Mouse (Mus musculus): ENCODE measurements at regions not wholly inside any gene's neighbourhood (a gene's known extent, or its start where the extent isn't known, plus 50 kb on each side); places are given as distances from the start of the nearest gene placed in this dataset.

DNA sequence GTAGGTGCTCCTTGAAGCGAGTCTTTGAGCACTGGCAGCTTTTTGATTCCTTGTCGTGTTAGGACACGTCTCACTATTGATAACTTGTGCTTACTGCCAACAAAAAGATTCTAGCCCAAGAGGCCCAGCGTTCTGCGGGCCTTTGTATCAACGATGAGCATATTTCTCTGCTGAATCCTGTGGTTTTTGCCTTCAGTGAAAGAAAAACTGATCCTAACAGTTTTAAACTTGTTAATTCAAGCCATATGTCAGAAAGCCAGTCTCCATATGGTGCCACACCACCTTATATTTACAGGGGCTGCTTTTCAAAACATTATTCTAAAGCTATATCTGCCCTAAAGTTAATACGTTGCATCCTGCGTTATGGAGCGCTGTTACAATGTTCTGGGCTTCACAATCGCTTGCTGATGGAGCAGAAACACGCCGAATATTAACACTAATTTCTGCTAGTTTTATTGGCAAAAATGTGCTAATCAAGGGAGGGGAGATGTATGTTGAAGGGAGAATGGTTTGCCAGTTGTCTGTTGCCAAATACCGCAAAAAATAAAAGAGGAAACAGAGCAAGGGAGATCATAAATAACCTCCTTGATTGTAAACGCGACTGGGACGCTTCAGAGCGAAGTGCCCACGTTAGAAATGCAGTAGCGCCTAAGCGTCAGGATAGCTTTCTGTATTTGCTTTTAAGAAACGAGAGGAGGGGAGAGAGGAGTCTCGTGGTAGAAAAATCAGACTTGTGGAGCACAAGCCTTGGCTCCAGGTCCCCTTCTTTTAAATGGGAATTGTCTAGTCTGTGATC, 229.9 kb downstream of the Tmem182 start:
- TF ChIP-seq CEBPB (IDR thresholded peaks at IDR 0.05; ENCODE audit: low read depth): no peak
- TF ChIP-seq FOSL1 (IDR thresholded peaks at IDR 0.05; ENCODE audit: insufficient read depth, low read length, poor library complexity, severe bottlenecking): no peak
- no peak for TF ChIP-seq USF1 (IDR thresholded peaks at IDR 0.05; ENCODE audit: low read depth)
- no peak for TF ChIP-seq MAX (IDR thresholded peaks at IDR 0.05)
- TF ChIP-seq CTCF (IDR thresholded peaks at IDR 0.05; ENCODE audit: control insufficient read depth, insufficient read depth, insufficient read length): no peak
- TF ChIP-seq MYOD1 (IDR thresholded peaks at IDR 0.05; ENCODE audit: control insufficient read depth, insufficient read length, low read depth): no peak
- no peak for TF ChIP-seq MYOG (IDR thresholded peaks at IDR 0.05; ENCODE audit: control insufficient read depth, extremely low read depth, insufficient read length)
- no peak overlapping the region for H3ac ChIP-seq (ENCODE audit: control insufficient read depth, insufficient read length, low read depth)
- no peaks in the 10 kb centered on the region for H3K27me3 ChIP-seq (ENCODE audit: control insufficient read depth, insufficient read depth, insufficient read length)
- H3K79me3 ChIP-seq (ENCODE audit: low read depth): no peaks in the 10 kb centered on the region
- no peaks in the 10 kb centered on the region for H3K79me2 ChIP-seq (ENCODE audit: control insufficient read depth, insufficient read depth)
- H3K36me3 ChIP-seq (ENCODE audit: control insufficient read depth, insufficient read depth): no peaks in the 10 kb centered on the region
- H3K4me3 ChIP-seq (ENCODE audit: insufficient read depth, poor library complexity, severe bottlenecking): no peak overlapping the region

DNA sequence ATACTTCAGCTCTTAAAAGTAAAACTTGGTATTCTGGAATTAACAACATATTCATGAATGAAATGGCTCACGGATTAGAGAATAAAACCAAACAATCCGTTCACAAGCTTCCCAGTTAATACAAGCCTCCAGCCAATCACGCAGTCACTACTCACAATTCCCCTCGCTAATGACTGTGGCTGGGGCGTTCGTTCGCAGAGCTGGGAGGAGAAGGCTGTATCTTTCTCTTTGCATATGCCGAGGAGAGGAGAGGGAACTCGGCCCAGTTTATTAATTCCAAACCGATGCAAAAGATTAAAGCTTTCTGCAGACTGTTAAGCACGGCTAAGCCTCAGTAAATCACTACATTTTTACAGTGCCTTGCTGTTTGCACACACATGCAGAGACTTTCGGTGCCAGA, 231.5 kb downstream of the Tmem182 start:
- H3K79me3 ChIP-seq (ENCODE audit: low read depth): no peaks in the 10 kb centered on the region
- no peak overlapping the region for H3K4me3 ChIP-seq (ENCODE audit: insufficient read depth, poor library complexity, severe bottlenecking)
- no peaks in the 10 kb centered on the region for H3K27me3 ChIP-seq (ENCODE audit: control insufficient read depth, insufficient read depth, insufficient read length)
- no peaks in the 10 kb centered on the region for H3K79me2 ChIP-seq (ENCODE audit: control insufficient read depth, insufficient read depth)
- H3ac ChIP-seq (ENCODE audit: control insufficient read depth, insufficient read length, low read depth): no peak overlapping the region
- TF ChIP-seq USF1 (IDR thresholded peaks at IDR 0.05; ENCODE audit: low read depth): no peak
- no peak for TF ChIP-seq MAX (IDR thresholded peaks at IDR 0.05)
- no peak for TF ChIP-seq MYOG (IDR thresholded peaks at IDR 0.05; ENCODE audit: control insufficient read depth, extremely low read depth, insufficient read length)
- no peaks in the 10 kb centered on the region for H3K36me3 ChIP-seq (ENCODE audit: control insufficient read depth, insufficient read depth)

DNA sequence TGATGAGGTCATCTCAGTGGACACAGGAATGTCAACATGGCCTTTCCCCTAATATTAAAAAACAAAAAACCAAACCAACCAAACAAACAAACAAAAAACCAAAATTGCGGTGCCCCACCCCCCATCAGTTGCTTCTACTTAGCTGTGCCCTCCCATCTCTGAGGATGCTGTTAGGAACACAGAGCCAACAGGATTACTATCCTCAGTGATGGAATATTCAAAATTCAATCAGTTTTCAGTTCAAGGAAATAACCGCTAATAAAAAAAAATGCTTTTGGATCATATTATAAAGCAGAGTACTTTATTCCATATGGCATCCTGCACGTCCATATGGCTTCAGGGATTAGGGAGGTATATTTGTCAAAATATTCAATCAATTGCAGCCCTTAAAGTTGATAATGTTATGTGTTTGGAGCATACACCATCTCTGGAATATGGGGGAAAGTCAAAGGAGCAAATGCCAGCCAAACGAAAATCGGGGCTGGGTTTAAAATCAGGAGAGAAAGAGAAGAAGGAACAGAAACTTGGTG, 249.1 kb downstream of the Tmem182 start:
- no peak overlapping the region for H3K4me3 ChIP-seq (ENCODE audit: insufficient read depth, poor library complexity, severe bottlenecking)
- H3K79me3 ChIP-seq (ENCODE audit: low read depth): no peaks in the 10 kb centered on the region
- no peaks in the 10 kb centered on the region for H3K36me3 ChIP-seq (ENCODE audit: control insufficient read depth, insufficient read depth)
- H3ac ChIP-seq (ENCODE audit: control insufficient read depth, insufficient read length, low read depth): no peak overlapping the region
- TF ChIP-seq MYOG (IDR thresholded peaks at IDR 0.05; ENCODE audit: control insufficient read depth, extremely low read depth, insufficient read length) (no peak), CEBPB (IDR thresholded peaks at IDR 0.05; ENCODE audit: low read depth) (no peak), USF1 (IDR thresholded peaks at IDR 0.05; ENCODE audit: low read depth) (no peak), MAX (IDR thresholded peaks at IDR 0.05) (no peak), CTCF (IDR thresholded peaks at IDR 0.05; ENCODE audit: control insufficient read depth, insufficient read depth, insufficient read length) (no peak), MYOD1 (IDR thresholded peaks at IDR 0.05; ENCODE audit: control insufficient read depth, insufficient read length, low read depth) (no peak)
- H3K79me2 ChIP-seq (ENCODE audit: control insufficient read depth, insufficient read depth): no peaks in the 10 kb centered on the region
- H3K27me3 ChIP-seq (ENCODE audit: control insufficient read depth, insufficient read depth, insufficient read length): no peaks in the 10 kb centered on the region

DNA sequence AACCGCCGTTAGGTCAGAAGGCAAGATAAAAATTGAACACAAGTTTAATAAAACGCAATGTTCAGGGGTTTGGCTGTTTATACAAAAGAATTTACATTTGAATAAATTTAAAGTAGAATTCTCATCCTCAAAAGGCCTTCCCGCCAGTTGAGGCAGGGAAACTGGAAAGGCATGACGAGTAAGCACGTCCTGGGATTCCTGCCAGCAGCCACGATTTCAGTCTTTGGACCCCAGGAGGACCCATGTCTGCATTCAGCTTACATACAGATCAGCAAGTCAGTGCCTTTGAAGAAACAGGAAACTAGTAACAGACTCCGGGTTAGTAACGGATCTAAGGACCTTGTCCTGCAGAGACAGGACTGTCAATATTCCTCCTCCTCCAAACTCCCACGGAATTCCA, 250.4 kb downstream of the Tmem182 start:
- no peak overlapping the region for H3K4me3 ChIP-seq (ENCODE audit: insufficient read depth, poor library complexity, severe bottlenecking)
- H3K36me3 ChIP-seq (ENCODE audit: control insufficient read depth, insufficient read depth): no peaks in the 10 kb centered on the region
- no peaks in the 10 kb centered on the region for H3K27me3 ChIP-seq (ENCODE audit: control insufficient read depth, insufficient read depth, insufficient read length)
- H3K79me3 ChIP-seq (ENCODE audit: low read depth): no peaks in the 10 kb centered on the region
- no peaks in the 10 kb centered on the region for H3K79me2 ChIP-seq (ENCODE audit: control insufficient read depth, insufficient read depth)
- H3ac ChIP-seq (ENCODE audit: control insufficient read depth, insufficient read length, low read depth): no peak overlapping the region
- TF ChIP-seq CTCF (IDR thresholded peaks at IDR 0.05; ENCODE audit: control insufficient read depth, insufficient read depth, insufficient read length) (no peak), MYOG (IDR thresholded peaks at IDR 0.05; ENCODE audit: control insufficient read depth, extremely low read depth, insufficient read length) (no peak), FOSL1 (IDR thresholded peaks at IDR 0.05; ENCODE audit: insufficient read depth, low read length, poor library complexity, severe bottlenecking) (no peak), MAX (IDR thresholded peaks at IDR 0.05) (no peak), CEBPB (IDR thresholded peaks at IDR 0.05; ENCODE audit: low read depth) (no peak), USF1 (IDR thresholded peaks at IDR 0.05; ENCODE audit: low read depth) (no peak), MYOD1 (IDR thresholded peaks at IDR 0.05; ENCODE audit: control insufficient read depth, insufficient read length, low read depth) (no peak)

DNA sequence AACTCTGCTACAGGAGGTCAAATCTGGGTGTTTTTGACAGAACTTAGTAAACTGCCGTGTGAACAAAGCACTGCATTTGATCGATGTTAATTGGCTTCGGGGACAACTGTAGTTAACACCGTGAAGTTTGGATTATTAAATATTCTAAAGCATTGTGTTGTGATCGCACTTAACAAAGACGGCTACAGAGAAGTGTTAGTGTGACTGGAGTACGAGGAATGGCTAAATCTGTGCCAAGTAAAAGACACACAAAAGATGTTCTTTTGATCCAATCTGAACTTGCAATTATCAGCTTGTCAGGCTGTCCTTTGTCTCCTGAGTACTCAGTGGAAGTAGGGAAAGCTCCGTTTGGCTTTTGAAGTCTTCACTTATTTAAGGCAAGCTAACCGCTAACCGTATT, 259.7 kb downstream of the Tmem182 start:
- TF ChIP-seq FOSL1 (IDR thresholded peaks at IDR 0.05; ENCODE audit: insufficient read depth, low read length, poor library complexity, severe bottlenecking): no peak
- no peak for TF ChIP-seq MAX (IDR thresholded peaks at IDR 0.05)
- no peak for TF ChIP-seq CEBPB (IDR thresholded peaks at IDR 0.05; ENCODE audit: low read depth)
- no peak for TF ChIP-seq CTCF (IDR thresholded peaks at IDR 0.05; ENCODE audit: control insufficient read depth, insufficient read depth, insufficient read length)
- no peak for TF ChIP-seq USF1 (IDR thresholded peaks at IDR 0.05; ENCODE audit: low read depth)
- TF ChIP-seq MYOD1 (IDR thresholded peaks at IDR 0.05; ENCODE audit: control insufficient read depth, insufficient read length, low read depth): no peak
- TF ChIP-seq MYOG (IDR thresholded peaks at IDR 0.05; ENCODE audit: control insufficient read depth, extremely low read depth, insufficient read length): no peak
- Histone ChIP-seq H3K79me2 (ENCODE audit: control insufficient read depth, insufficient read depth) (no peaks in the 10 kb centered on the region), H3K4me3 (ENCODE audit: insufficient read depth, poor library complexity, severe bottlenecking) (no peak overlapping the region)

DNA sequence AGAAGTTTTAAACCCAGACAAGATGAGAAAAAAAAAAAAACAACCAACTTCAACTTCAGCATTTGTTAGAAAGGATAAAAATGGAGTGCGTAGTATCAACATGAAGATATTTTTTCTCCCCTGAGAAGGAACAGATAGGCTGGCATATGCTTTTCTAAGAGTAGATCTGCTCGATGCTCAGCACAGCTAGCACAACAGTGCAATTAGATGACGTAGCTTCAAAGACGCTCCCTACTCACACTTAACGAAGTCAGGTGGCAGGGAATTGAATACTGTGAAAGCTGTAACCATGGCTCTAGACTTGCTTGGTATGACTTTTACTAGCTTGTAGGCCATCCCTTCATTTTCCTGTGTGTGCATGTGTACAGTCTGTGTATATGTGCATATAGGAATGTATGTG, 299.5 kb downstream of the Tmem182 start:
- H3K27me3 ChIP-seq (ENCODE audit: control insufficient read depth, insufficient read depth, insufficient read length): no peaks in the 10 kb centered on the region
- H3ac ChIP-seq (ENCODE audit: control insufficient read depth, insufficient read length, low read depth): no peak overlapping the region
- no peak overlapping the region for H3K4me3 ChIP-seq (ENCODE audit: insufficient read depth, poor library complexity, severe bottlenecking)
- no peaks in the 10 kb centered on the region for H3K79me3 ChIP-seq (ENCODE audit: low read depth)
- H3K79me2 ChIP-seq (ENCODE audit: control insufficient read depth, insufficient read depth): no peaks in the 10 kb centered on the region
- no peaks in the 10 kb centered on the region for H3K36me3 ChIP-seq (ENCODE audit: control insufficient read depth, insufficient read depth)
- no peak for TF ChIP-seq FOSL1 (IDR thresholded peaks at IDR 0.05; ENCODE audit: insufficient read depth, low read length, poor library complexity, severe bottlenecking)
- TF ChIP-seq MAX (IDR thresholded peaks at IDR 0.05): no peak
- no peak for TF ChIP-seq CTCF (IDR thresholded peaks at IDR 0.05; ENCODE audit: control insufficient read depth, insufficient read depth, insufficient read length)
- no peak for TF ChIP-seq MYOD1 (IDR thresholded peaks at IDR 0.05; ENCODE audit: control insufficient read depth, insufficient read length, low read depth)
- no peak for TF ChIP-seq CEBPB (IDR thresholded peaks at IDR 0.05; ENCODE audit: low read depth)
- TF ChIP-seq USF1 (IDR thresholded peaks at IDR 0.05; ENCODE audit: low read depth): no peak
- no peak for TF ChIP-seq MYOG (IDR thresholded peaks at IDR 0.05; ENCODE audit: control insufficient read depth, extremely low read depth, insufficient read length)

More for the DNA sequence above, 259.7 kb downstream of the Tmem182 start:
- H3ac ChIP-seq (ENCODE audit: control insufficient read depth, insufficient read length, low read depth): no peak overlapping the region
- H3K79me3 ChIP-seq (ENCODE audit: low read depth): no peaks in the 10 kb centered on the region
- no peaks in the 10 kb centered on the region for H3K36me3 ChIP-seq (ENCODE audit: control insufficient read depth, insufficient read depth)
- H3K27me3 ChIP-seq (ENCODE audit: control insufficient read depth, insufficient read depth, insufficient read length): no peaks in the 10 kb centered on the region

Data from C2C12 (cell line).